Mouse (Mus musculus): ENCODE data around the gene Lsm4. TPM values are rescaled to one million over a fixed set of nuclear protein-coding genes. Genes with fewer than 3 reads are reported as not detected.

Gene Lsm4
- polyA plus RNA-seq, 1 experiment from 2014 or later, result 104 TPM

DNA sequence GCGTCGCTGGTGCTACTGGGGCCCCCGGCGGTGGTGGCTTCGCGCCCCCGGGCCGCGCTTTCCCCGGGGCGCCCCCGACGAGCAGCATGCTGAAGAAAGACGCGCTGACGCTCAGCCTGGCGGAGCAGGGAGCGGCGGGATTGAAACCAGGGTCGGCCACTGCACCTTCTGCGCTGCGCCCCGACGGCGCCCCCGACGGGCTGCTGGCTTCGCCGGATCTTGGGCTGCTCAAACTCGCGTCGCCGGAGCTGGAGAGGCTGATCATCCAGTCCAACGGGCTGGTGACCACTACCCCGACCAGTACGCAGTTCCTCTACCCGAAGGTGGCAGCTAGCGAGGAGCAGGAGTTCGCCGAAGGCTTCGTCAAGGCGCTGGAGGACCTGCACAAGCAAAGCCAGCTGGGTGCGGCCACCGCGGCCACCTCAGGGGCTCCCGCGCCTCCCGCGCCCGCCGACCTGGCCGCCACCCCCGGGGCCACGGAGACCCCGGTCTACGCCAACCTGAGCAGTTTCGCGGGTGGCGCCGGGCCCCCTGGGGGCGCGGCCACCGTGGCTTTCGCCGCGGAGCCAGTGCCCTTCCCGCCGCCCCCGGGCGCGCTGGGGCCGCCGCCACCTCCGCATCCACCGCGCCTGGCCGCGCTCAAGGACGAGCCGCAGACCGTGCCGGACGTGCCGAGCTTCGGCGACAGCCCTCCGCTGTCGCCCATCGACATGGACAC lies 26.2 kb downstream of the Lsm4 start:
- Histone ChIP-seq H3K27ac (ENCODE audit: low read length) (peak overlapping the region; percentile 98), H3K27me3 (ENCODE audit: control insufficient read depth, insufficient read depth, low read depth, low read length) (no peaks in the 10 kb centered on the region), H3K4me1 (ENCODE audit: control insufficient read depth, low read depth, low read length) (peaks cover 51% of the 10 kb centered on the region), H3K9me3 (replicated peaks; ENCODE audit: control insufficient read depth, low read length) (no peaks in the 10 kb centered on the region), H3K9ac (ENCODE audit: low read depth, low read length) (peak overlapping the region; percentile 98), H3K36me3 (ENCODE audit: control insufficient read depth, insufficient read depth) (no peaks in the 10 kb centered on the region), H3K4me3 (ENCODE audit: low read depth, low read length) (peak overlapping the region; percentile 88), H3K4me2 (ENCODE audit: low read depth, low read length) (peak overlapping the region; percentile 99)
- WGBS (ENCODE audit: insufficient replicate concordance), result under 1% methylated on average over 84 of the region's 89 CpGs
- peak; percentile 7 for ATAC-seq (ENCODE audit: low read depth)

DNA sequence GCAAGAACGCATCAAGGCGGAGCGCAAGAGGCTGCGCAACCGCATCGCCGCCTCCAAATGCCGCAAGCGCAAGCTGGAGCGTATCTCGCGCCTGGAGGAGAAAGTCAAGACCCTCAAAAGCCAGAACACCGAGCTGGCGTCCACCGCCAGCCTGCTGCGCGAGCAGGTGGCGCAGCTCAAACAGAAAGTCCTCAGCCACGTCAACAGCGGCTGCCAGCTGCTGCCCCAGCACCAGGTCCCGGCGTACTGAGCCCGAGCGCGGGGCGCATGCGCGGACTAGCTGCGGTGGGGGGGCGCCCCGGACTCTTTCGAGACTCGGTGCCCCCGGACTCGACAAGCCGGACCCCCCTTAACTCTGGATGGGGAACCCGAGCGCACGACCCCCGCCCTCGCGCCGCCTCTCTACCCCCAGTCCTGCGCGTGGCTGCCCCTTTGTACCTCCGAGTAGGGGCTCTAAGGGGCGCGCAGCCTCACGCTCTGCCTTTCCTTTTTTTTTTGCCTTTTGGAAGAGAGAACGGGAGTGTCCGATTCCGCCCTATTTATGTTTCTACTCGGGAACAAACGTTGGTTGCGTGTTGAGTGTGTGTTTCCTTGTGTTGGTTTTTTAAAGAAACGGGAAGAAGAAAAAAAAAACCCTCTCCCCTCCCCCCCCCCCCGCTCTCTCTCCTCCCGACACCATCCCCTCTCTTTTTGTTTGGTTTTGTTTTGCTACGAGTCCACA lies 26.9 kb downstream of the Lsm4 start:
- no peak for ATAC-seq (ENCODE audit: low read depth)

DNA sequence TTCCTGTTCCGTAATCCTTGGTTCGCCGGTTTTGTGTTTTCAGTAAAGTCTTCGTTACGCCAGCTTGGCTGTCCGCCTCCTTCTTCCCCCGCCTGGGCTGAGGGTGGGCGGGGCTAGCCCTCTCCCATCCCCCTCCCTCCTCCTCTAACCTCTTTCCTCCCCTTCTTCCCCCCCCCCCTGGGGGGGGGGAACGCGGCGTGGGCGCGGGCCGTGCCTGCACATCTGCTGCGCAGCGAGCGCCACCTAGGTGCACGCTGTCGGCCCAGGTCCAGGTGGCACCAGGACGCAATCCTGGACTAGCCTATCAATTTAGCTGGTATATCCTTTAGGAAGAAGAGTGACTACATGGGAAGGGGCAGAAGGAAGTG lies 27.5 kb downstream of the Lsm4 start:
- Histone ChIP-seq H3K36me3 (ENCODE audit: control insufficient read depth, insufficient read depth) (no peaks in the 10 kb centered on the region), H3K9ac (ENCODE audit: low read depth, low read length) (peak overlapping the region; percentile 98), H3K4me1 (ENCODE audit: control insufficient read depth, low read depth, low read length) (peaks cover 40% of the 10 kb centered on the region), H3K27me3 (ENCODE audit: control insufficient read depth, insufficient read depth, low read depth, low read length) (no peaks in the 10 kb centered on the region), H3K9me3 (replicated peaks; ENCODE audit: control insufficient read depth, low read length) (no peaks in the 10 kb centered on the region), H3K27ac (ENCODE audit: low read length) (peak overlapping the region; percentile 98), H3K4me2 (ENCODE audit: low read depth, low read length) (peak overlapping the region; percentile 99), H3K4me3 (ENCODE audit: low read depth, low read length) (peak overlapping the region; percentile 88)
- peak; percentile 2 for ATAC-seq (ENCODE audit: low read depth)
- under 1% methylated on average over 20 of the region's 20 CpGs for WGBS (ENCODE audit: insufficient replicate concordance)

More for the DNA sequence above, 26.9 kb downstream of the Lsm4 start:
- Histone ChIP-seq H3K4me3 (ENCODE audit: low read depth, low read length) (peak overlapping the region; percentile 88), H3K9me3 (replicated peaks; ENCODE audit: control insufficient read depth, low read length) (no peaks in the 10 kb centered on the region), H3K4me2 (ENCODE audit: low read depth, low read length) (peak overlapping the region; percentile 99), H3K27me3 (ENCODE audit: control insufficient read depth, insufficient read depth, low read depth, low read length) (no peaks in the 10 kb centered on the region), H3K4me1 (ENCODE audit: control insufficient read depth, low read depth, low read length) (peaks cover 46% of the 10 kb centered on the region), H3K36me3 (ENCODE audit: control insufficient read depth, insufficient read depth) (no peaks in the 10 kb centered on the region), H3K9ac (ENCODE audit: low read depth, low read length) (peak overlapping the region; percentile 98), H3K27ac (ENCODE audit: low read length) (peak overlapping the region; percentile 98)
- 0% methylated on average over 59 of the region's 59 CpGs for WGBS (ENCODE audit: insufficient replicate concordance)

DNA sequence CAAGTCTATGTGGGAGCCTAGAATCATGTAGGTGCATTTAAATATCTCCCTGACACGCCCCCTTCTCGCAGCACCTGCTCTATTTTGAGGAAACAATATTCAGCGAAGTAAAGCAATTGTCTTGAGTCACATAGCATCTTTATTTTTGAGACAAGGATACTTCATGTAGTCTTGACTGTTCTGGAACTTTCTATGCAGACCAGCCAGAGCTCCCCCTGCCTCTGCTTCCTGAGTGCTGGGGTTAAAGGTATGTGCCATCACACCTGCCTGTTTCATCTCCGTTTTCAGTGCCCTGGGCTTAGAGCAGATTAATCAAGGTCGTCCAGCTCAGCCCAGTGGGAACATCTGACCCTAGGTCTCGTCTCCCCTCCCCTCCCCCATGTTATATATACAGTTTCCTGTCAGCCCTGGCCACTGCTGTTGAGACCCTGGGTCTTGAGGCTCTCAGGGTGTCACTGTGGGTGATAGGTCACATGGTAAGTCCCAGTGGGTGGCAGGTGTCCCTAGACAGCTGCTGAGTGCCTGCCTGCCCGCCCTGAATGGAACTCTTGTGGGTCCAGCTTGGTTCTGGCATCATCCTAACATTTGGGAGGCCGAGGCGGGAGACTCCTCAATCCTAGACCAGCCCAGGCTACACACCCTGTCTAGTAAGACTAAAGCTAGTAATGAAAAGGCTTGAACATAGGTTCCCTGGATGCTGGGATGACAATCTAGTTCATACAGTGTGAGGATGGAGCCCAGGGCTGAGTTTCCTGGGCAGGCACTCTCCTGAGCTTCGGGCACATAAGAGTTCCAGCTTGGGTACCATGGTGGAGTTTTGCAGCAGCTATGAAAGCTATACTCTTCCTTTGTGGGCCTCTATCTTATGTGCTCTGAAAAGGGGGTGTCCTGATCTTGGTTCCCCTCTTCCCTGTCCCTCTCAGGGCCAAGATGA lies 28.3 kb downstream of the Lsm4 start:
- no peak for ATAC-seq (ENCODE audit: low read depth)
- H3K9ac ChIP-seq (ENCODE audit: low read depth, low read length), result peak overlapping the region; percentile 98
- H3K4me1 ChIP-seq (ENCODE audit: control insufficient read depth, low read depth, low read length), result peaks cover 32% of the 10 kb centered on the region
- WGBS (ENCODE audit: insufficient replicate concordance), result 54% methylated on average over 10 of the region's 10 CpGs
- peak overlapping the region; percentile 88 for H3K4me3 ChIP-seq (ENCODE audit: low read depth, low read length)
- no peaks in the 10 kb centered on the region for H3K9me3 ChIP-seq (replicated peaks; ENCODE audit: control insufficient read depth, low read length)
- peak overlapping the region; percentile 99 for H3K4me2 ChIP-seq (ENCODE audit: low read depth, low read length)
- no peaks in the 10 kb centered on the region for H3K27me3 ChIP-seq (ENCODE audit: control insufficient read depth, insufficient read depth, low read depth, low read length)
- H3K36me3 ChIP-seq (ENCODE audit: control insufficient read depth, insufficient read depth), result no peaks in the 10 kb centered on the region
- peak overlapping the region; percentile 98; the same call in 1 of the 2 replicates for H3K27ac ChIP-seq (ENCODE audit: low read length)

DNA sequence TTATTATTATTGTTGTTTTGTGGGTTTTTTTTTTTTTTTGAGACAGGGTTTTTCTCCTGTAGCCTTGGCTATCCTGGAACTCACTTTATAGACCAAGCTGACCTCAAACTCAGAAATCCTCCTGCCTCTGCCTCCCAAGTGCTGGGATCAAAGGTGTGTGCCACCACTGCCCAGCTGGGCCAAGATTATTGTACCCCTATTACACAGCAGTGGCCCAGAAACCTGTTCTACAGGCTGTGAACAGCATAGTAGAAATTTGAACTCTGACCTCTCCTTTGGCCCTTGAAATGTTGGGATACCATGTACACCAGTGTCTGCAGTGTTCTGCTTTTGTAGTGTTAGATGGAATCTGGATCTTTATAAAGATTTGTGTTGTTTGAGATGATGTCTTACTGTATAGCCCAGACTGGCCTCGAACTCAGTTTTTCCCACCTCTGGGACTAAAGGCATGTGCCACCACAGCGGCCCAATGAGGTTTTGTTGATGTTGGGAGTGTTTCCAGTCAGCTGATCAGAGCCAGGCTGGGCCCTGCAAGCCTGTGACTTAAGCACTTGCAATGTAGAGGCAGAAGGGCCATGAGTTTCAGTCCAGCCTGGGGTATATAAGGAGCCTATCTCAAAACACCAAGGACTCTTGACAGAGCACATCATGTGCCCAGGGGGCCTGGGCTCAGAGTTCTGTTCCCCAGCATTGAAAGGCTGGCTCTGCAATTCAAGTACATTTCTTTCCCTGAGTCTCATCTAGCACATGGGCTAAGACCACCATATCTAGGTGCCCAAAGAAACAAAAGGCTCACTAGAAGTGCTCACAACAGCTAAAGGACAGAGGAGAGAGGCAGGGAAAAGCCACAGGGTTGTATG lies 29.2 kb downstream of the Lsm4 start:
- no peaks in the 10 kb centered on the region for H3K9me3 ChIP-seq (replicated peaks; ENCODE audit: control insufficient read depth, low read length)
- 78% methylated on average over 2 of the region's 2 CpGs for WGBS (ENCODE audit: insufficient replicate concordance)

DNA sequence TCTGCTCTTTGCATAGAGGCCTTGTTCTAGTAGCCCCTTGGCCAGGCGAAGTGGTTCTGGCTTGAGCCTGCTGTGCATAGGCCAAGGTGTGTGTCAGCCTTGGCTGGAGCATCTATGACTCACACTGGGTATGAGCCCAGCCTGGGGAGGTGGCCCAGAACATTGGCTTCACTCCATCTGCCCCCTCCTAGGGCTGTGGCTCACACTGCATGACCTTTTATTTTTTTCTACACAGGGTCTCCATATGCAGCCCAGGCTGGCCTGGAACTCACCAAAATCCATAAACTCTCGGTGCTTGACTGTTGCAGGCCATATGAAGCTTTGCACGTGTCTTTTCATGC lies 29.8 kb downstream of the Lsm4 start:
- no peaks in the 10 kb centered on the region for H3K27me3 ChIP-seq (ENCODE audit: control insufficient read depth, insufficient read depth, low read depth, low read length)
- H3K9me3 ChIP-seq (replicated peaks; ENCODE audit: control insufficient read depth, low read length), result no peaks in the 10 kb centered on the region
- H3K4me1 ChIP-seq (ENCODE audit: control insufficient read depth, low read depth, low read length), result peaks cover 17% of the 10 kb centered on the region
- no peak overlapping the region for H3K9ac ChIP-seq (ENCODE audit: low read depth, low read length)
- no peak for ATAC-seq (ENCODE audit: low read depth)
- H3K36me3 ChIP-seq (ENCODE audit: control insufficient read depth, insufficient read depth), result no peaks in the 10 kb centered on the region
- H3K4me2 ChIP-seq (ENCODE audit: low read depth, low read length), result no peak overlapping the region
- H3K27ac ChIP-seq (ENCODE audit: low read length), result no peak overlapping the region
- 61% methylated on average over 3 of the region's 3 CpGs for WGBS (ENCODE audit: insufficient replicate concordance)
- no peak overlapping the region for H3K4me3 ChIP-seq (ENCODE audit: low read depth, low read length)

More for the DNA sequence above, 29.2 kb downstream of the Lsm4 start:
- Histone ChIP-seq H3K9ac (ENCODE audit: low read depth, low read length) (no peak overlapping the region), H3K27ac (ENCODE audit: low read length) (no peak overlapping the region), H3K27me3 (ENCODE audit: control insufficient read depth, insufficient read depth, low read depth, low read length) (no peaks in the 10 kb centered on the region), H3K36me3 (ENCODE audit: control insufficient read depth, insufficient read depth) (no peaks in the 10 kb centered on the region), H3K4me3 (ENCODE audit: low read depth, low read length) (no peak overlapping the region), H3K4me2 (ENCODE audit: low read depth, low read length) (no peak overlapping the region), H3K4me1 (ENCODE audit: control insufficient read depth, low read depth, low read length) (peaks cover 23% of the 10 kb centered on the region)
- no peak for ATAC-seq (ENCODE audit: low read depth)

DNA sequence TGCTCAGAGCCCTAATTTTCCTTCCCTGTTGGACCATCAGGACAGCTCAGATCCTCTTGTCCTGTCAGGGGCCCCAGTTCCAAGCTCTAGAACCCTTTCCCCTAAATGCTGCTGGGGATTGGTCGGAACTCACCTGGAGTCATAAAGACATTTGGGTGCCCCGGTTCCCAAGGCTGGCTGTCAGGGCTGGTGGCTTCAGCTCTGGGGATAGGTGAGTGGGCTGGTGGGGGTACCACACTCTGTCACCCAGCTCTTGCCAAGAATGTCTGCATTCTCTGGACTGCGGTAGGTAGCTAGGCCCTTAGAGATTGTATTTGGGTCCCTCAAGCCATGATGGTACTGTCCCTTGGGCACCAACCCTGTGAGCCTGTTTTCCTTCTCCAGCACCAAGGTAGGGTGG lies 30.2 kb downstream of the Lsm4 start, which contains the start of gene Iqcn:
TSS of gene Iqcn (plus strand) at position 171 of the 400 bp plus-strand sequence.
- Histone ChIP-seq H3K9ac (ENCODE audit: low read depth, low read length) (no peak within 1 kb of the TSS), H3K27me3 (ENCODE audit: control insufficient read depth, insufficient read depth, low read depth, low read length) (no peaks in the 10 kb centered on the region), H3K27ac (ENCODE audit: low read length) (no peak within 1 kb of the TSS), H3K4me1 (ENCODE audit: control insufficient read depth, low read depth, low read length) (peaks cover 13% of the 10 kb centered on the region), H3K36me3 (ENCODE audit: control insufficient read depth, insufficient read depth) (no peaks in the 10 kb centered on the region), H3K4me2 (ENCODE audit: low read depth, low read length) (no peak within 1 kb of the TSS), H3K4me3 (ENCODE audit: low read depth, low read length) (no peak within 1 kb of the TSS), H3K9me3 (replicated peaks; ENCODE audit: control insufficient read depth, low read length) (no peaks in the 10 kb centered on the region)
- WGBS (ENCODE audit: insufficient replicate concordance), result 83% methylated on average over 3 of the region's 3 CpGs
- ATAC-seq (ENCODE audit: low read depth), result no peak

DNA sequence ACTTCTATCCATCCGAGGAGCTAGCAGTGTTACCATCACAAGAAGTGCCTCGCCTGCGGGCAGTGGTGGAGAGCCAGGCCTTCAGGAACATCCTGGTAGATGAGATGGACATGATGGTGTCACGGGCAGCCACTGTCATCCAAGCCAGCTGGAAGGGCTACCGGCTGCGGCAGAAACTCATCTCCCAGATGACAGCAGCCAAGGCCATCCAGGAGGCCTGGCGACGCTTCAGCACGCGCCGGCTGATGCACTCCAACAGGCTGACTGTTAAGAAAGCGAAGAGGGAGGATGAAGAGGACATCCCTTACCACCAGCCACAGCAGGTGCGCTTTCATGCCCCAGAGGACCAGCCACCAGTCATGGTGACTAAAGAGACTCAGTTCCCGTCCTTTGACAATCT lies 35.2 kb downstream of the Lsm4 start:
- no peaks in the 10 kb centered on the region for H3K9me3 ChIP-seq (replicated peaks; ENCODE audit: control insufficient read depth, low read length)
- no peaks in the 10 kb centered on the region for H3K27me3 ChIP-seq (ENCODE audit: control insufficient read depth, insufficient read depth, low read depth, low read length)
- H3K4me3 ChIP-seq (ENCODE audit: low read depth, low read length), result no peak overlapping the region
- no peak for ATAC-seq (ENCODE audit: low read depth)
- H3K27ac ChIP-seq (ENCODE audit: low read length), result no peak overlapping the region
- no peaks in the 10 kb centered on the region for H3K36me3 ChIP-seq (ENCODE audit: control insufficient read depth, insufficient read depth)
- WGBS (ENCODE audit: insufficient replicate concordance), result 72% methylated on average over 14 of the region's 14 CpGs
- H3K4me1 ChIP-seq (ENCODE audit: control insufficient read depth, low read depth, low read length), result no peaks in the 10 kb centered on the region
- H3K9ac ChIP-seq (ENCODE audit: low read depth, low read length), result no peak overlapping the region
- no peak overlapping the region for H3K4me2 ChIP-seq (ENCODE audit: low read depth, low read length)

Measured in liver, embryonic 16.5 days (tissue).